Mouse (Mus musculus): ENCODE results near the gene Ifna4. TPM values are rescaled to one million over a fixed set of nuclear protein-coding genes. Genes with fewer than 3 reads are reported as not detected.

The Ifna4 gene
- not detected in 2 replicates for polyA plus RNA-seq (2012; rRNA removed)

GRCm38 (mm10) chr4:88841438-88841911 lies at the start of gene Ifna4:
Gene Ifna4 (plus strand): TSS chr4:88841861.

GRCm38 (mm10) chr4:88793936-88794675 lies 47.6 kb upstream of the Ifna4 start, which contains the start of gene Gm13275:
Gene Gm13275 (plus strand): TSS chr4:88794487.

GRCm38 (mm10) chr4:88797097-88797496 lies 44.6 kb upstream of the Ifna4 start, which contains the start of gene Gm13279:
Gene Gm13279 (plus strand): TSS chr4:88797397.

DNA sequence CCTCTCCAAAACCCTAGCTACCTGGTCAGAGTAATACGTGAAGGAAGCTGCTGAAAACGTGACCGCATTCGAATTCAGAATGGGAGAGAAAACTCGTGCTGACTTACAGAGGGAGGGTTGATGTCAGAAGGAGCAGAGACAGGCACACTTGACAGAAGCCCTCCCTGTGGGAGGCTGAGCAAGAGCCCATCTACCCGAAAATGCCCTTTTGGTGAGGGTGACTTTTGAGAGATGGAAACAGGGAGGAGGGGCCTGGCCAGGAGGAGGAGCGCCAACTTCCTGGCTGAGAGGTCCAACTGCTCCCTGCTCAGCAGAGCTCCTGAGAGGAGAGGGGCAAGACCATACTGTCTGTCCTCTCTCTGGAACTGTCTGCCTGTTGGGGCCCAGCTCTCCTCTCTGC lies 42.3 kb upstream of the Ifna4 start, which contains the start of gene Gm13285:
Gene Gm13285, plus strand, starts transcription at position 301 of the 400 bp plus-strand sequence.

GRCm38 (mm10) chr4:88802954-88803353 lies 38.7 kb upstream of the Ifna4 start, which contains the start of gene Gm13287:
Gene Gm13287 (plus strand): TSS chr4:88803254.

GRCm38 (mm10) chr4:88805231-88805630 lies 36.4 kb upstream of the Ifna4 start, which contains the start of gene Gm13288:
Gene Gm13288 (plus strand): TSS chr4:88805531.

DNA sequence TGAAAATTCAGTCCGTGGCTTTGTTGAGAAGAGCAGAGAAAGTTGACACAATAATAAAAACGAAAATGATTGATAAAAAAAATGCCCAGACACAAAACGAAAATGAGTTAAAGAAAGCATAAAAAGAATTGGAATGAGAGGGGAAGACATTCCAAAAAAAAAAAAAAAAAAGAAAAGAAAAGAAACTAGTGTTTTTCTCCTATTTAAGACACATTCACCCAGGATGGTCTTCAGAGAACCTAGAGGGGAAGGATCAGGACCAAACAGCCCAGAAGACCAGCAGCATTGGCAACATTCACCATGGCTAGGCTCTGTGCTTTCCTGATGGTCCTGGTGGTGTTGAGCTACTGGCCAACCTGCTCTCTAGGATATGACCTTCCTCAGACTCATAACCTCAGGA lies 25.7 kb upstream of the Ifna4 start, which contains the start of gene Ifna7:
Gene Ifna7, plus strand, starts transcription at position 301 of the 400 bp plus-strand sequence.

DNA sequence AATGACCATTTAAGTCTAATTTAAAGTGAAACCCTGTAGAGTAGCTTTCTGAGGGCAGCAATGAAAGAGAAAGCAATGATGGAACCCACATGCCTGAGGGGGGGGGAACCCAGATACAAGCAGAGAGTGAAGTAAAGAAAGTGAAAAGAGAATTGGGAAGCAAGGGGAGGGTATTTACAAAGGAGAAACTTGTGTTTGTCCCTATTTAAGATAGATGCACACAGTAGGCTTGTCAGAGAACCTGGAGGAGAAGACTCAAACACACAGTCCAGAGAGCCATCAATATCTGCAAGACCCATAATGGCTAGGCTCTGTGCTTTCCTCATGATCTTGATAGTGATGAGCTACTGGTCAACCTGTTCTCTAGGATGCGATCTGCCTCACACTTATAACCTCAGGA lies 22.0 kb upstream of the Ifna4 start, which contains the start of gene Ifna11:
Gene Ifna11, plus strand, starts transcription at position 301 of the 400 bp plus-strand sequence.

DNA sequence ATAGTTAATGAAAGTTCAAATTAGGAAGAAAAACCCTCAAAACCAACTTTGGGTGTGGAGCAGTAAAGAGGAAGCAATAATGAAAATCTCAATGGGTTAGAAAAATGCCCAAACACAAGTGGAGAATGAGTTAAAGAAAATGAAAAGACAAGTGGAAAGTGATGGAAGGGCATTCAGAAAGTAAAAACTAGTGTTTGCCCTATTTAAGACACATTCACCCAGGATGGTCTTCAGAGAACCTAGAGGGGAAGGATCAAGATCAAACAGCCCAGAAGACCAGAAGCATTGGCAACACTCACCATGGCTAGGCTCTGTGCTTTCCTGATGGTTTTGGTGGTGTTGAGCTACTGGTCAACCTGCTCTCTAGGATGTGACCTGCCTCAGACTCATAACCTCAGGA lies 14.5 kb upstream of the Ifna4 start, which contains the start of gene Ifna6:
Gene Ifna6, plus strand, starts transcription at position 301 of the 400 bp plus-strand sequence.

GRCm38 (mm10) chr4:88835225-88835624 lies 6.4 kb upstream of the Ifna4 start, which contains the start of gene Ifna5:
Gene Ifna5 (plus strand): TSS chr4:88835525.

DNA sequence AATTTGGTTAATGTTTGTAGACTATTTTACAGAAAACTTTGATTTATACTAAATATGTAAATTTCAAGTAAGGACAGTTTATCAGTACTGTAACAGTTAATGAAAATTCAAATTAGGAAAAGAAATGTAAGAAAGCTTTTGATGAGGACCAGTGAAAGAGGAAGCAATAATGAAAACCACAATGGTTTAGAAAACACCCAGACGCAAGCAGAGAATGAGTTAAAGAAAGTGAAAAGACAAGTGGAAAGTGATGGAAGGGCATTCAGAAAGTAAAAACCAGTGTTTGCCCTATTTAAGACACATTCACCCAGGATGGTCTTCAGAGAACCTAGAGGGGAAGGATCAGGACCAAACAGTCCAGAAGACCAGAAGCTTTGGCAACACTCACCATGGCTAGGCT lies 8.0 kb downstream of the Ifna4 start, which contains the start of gene Ifna1:
Gene Ifna1, plus strand, starts transcription at position 390 of the 400 bp plus-strand sequence.

DNA sequence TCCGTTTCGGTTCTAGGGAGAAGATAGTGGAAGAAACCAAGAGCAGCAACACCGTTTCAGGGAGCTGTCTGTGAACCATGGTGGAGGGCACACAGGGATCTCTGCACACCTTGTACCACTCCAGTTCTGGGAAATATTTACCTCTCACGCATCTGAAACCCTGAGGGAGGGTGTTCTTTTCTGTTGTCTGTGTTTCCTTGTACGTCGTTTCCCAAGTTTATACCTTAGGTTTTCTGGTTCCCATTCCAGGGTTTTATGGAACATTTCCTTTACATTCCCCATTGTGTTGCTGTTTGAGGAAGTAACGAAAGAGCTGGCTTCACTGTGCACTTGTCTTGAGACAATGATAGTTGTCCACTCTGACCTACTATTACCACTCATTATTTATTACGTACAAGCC lies 38.4 kb downstream of the Ifna4 start, which contains the start of gene Ifne:
Gene Ifne, minus strand, starts transcription at position 101 of the 400 bp plus-strand sequence.

Other genes with a start within 250 kb of the Ifna4 start
- not detected in 2 replicates for gene Ifna9, start 249.5 kb upstream of the Ifna4 start, polyA plus RNA-seq (2012; rRNA removed)
- gene Ifna12, start 238.5 kb upstream of the Ifna4 start, polyA plus RNA-seq (2012; rRNA removed): not detected in 2 replicates
- not detected in 2 replicates for gene C87499, start 207.4 kb upstream of the Ifna4 start, polyA plus RNA-seq (2012; rRNA removed)
- gene Ifna13, start 197.4 kb upstream of the Ifna4 start, polyA plus RNA-seq (2012; rRNA removed): not detected in 2 replicates
- gene Ifna16, start 164.9 kb upstream of the Ifna4 start, polyA plus RNA-seq (2012; rRNA removed): not detected in 2 replicates
- gene Ifna2, start 157.9 kb upstream of the Ifna4 start, polyA plus RNA-seq (2012; rRNA removed): not detected in 2 replicates
- 0.06 TPM in 2 replicates for gene Ifnab, start 150.5 kb upstream of the Ifna4 start, polyA plus RNA-seq (2012; rRNA removed)
- gene Gm26566, start 120.1 kb upstream of the Ifna4 start, polyA plus RNA-seq (2012; rRNA removed): 0.11 and 0.25 TPM in 2 replicates
- 46.1 and 65.0 TPM in 2 replicates for gene Klhl9, start 119.4 kb upstream of the Ifna4 start, polyA plus RNA-seq (2012; rRNA removed)
- gene Gm13271, start 87.0 kb upstream of the Ifna4 start, polyA plus RNA-seq (2012; rRNA removed): not detected in 2 replicates
- gene Gm13283, start 81.7 kb upstream of the Ifna4 start, polyA plus RNA-seq (2012; rRNA removed): 0.05 and 0.10 TPM in 2 replicates
- gene Gm13290, start 68.0 kb upstream of the Ifna4 start, polyA plus RNA-seq (2012; rRNA removed): not detected in 2 replicates
- gene Gm13289, start 64.9 kb upstream of the Ifna4 start, polyA plus RNA-seq (2012; rRNA removed): not detected in 2 replicates
- gene Gm13272, start 62.0 kb upstream of the Ifna4 start, polyA plus RNA-seq (2012; rRNA removed): not detected in 2 replicates
- 0.05 and 0.10 TPM in 2 replicates for gene Ifnz, start 59.7 kb upstream of the Ifna4 start, polyA plus RNA-seq (2012; rRNA removed)
- gene Gm13276, start 56.2 kb upstream of the Ifna4 start, polyA plus RNA-seq (2012; rRNA removed): not detected in 2 replicates
- not detected in 2 replicates for gene Gm13277, start 53.2 kb upstream of the Ifna4 start, polyA plus RNA-seq (2012; rRNA removed)
- gene Gm13278, start 50.3 kb upstream of the Ifna4 start, polyA plus RNA-seq (2012; rRNA removed): not detected in 2 replicates
- 0.12 TPM in 1 of 2 replicates, not detected in the other for gene Gm13275, start 47.4 kb upstream of the Ifna4 start, polyA plus RNA-seq (2012; rRNA removed)
- gene Gm13279, start 44.5 kb upstream of the Ifna4 start, polyA plus RNA-seq (2012; rRNA removed): not detected in 2 replicates
- gene Gm13285, start 42.2 kb upstream of the Ifna4 start, polyA plus RNA-seq (2012; rRNA removed): not detected in 2 replicates
- 0.12 TPM in 1 of 2 replicates, not detected in the other for gene Gm13287, start 38.6 kb upstream of the Ifna4 start, polyA plus RNA-seq (2012; rRNA removed)
- 0.01 and 0.02 TPM in 2 replicates for gene Gm13288, start 36.3 kb upstream of the Ifna4 start, polyA plus RNA-seq (2012; rRNA removed)
- gene Ifna7, start 25.6 kb upstream of the Ifna4 start, polyA plus RNA-seq (2012; rRNA removed): not detected in 2 replicates
- gene Ifna11, start 21.9 kb upstream of the Ifna4 start, polyA plus RNA-seq (2012; rRNA removed): not detected in 2 replicates
- gene Ifna6, start 14.4 kb upstream of the Ifna4 start, polyA plus RNA-seq (2012; rRNA removed): not detected in 2 replicates
- gene Ifna5, start 6.3 kb upstream of the Ifna4 start, polyA plus RNA-seq (2012; rRNA removed): not detected in 2 replicates
- not detected in 2 replicates for gene Ifna1, start 8.2 kb downstream of the Ifna4 start, polyA plus RNA-seq (2012; rRNA removed)
- not detected in 2 replicates for gene Ifne, start 38.3 kb downstream of the Ifna4 start, polyA plus RNA-seq (2012; rRNA removed)